Mouse (Mus musculus): ENCODE results near the gene Tbc1d14.
A peak's percentile ranks its signal among the peaks of the same experiment; 100 is the strongest.

Tbc1d14 gene

GRCm38 (mm10) chr5:36553886-36554285 lies 39.2 kb downstream of the Tbc1d14 start:
- DNase-seq (ENCODE audit: low spot score), result no peak

DNA sequence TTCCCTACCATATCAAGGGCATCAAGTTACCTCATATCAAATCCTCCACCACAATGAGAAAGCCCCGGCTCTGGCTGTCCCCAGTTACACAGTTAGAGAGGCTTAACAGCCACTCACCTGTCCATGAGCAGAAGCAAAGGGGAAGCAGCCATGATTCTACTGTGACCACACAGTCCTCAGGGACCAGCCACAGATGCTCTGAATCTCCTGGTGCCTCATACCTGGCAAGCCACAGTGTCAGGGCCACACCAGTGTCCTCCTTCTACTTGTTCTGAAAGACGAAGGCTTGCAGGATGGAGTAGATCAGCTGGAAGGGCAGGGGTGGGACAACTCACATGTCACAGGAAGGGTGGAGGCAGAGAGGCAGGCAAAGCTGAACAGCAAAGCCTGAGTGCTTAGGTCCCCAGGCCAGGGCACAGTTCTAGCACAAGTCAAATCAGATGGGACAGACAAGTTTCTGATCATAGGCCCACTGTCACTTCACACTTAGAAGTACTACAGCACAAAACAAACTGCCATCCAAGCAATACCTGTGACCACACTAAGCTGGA lies 39.9 kb downstream of the Tbc1d14 start:
- DNase-seq (ENCODE audit: low spot score), result no peak

DNA sequence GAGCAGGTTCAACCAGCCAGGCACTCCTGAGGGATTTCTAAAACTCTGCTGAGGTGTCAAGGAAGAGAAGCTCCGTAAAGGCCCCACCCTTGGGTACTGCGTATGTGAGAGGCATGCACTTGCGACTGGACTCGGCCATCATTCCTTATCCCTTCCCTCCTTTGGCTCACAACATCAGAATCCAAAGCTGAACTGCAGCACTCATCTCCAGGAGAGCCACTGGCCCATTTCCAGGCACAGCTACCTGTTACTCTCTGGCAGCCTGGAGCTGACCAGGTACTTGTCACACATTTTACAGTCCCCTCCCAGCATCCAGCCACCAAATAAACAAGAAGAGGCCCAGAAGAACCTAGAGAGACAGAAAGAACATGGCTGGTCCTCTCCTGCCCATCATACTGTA lies 40.7 kb downstream of the Tbc1d14 start:
- no peak for DNase-seq (ENCODE audit: low spot score)

GRCm38 (mm10) chr5:36549243-36549642 lies 43.8 kb downstream of the Tbc1d14 start:
- DNase-seq (ENCODE audit: low spot score), result no peak

GRCm38 (mm10) chr5:36544765-36545164 lies 48.3 kb downstream of the Tbc1d14 start:
- DNase-seq (ENCODE audit: low spot score), result no peak

DNA sequence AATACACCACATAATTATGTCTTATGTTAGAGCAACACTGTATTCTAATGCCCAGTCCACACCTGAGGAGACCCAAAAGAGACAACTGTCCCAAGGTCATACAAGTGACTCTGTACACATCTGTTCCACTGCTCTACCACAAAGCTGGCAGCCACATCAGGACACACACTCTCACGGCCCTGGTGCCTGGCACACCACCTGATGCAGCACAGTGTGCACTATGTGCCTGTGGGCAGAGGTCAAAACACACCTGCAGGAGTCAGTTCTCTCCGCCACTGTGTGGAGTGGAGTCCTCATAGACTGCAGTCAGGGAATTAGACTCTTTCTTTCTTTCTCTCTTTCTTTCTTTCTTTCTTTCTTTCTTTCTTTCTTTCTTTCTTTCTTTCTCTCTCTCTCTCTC lies 52.1 kb downstream of the Tbc1d14 start:
- DNase-seq (ENCODE audit: low spot score), result no peak

DNA sequence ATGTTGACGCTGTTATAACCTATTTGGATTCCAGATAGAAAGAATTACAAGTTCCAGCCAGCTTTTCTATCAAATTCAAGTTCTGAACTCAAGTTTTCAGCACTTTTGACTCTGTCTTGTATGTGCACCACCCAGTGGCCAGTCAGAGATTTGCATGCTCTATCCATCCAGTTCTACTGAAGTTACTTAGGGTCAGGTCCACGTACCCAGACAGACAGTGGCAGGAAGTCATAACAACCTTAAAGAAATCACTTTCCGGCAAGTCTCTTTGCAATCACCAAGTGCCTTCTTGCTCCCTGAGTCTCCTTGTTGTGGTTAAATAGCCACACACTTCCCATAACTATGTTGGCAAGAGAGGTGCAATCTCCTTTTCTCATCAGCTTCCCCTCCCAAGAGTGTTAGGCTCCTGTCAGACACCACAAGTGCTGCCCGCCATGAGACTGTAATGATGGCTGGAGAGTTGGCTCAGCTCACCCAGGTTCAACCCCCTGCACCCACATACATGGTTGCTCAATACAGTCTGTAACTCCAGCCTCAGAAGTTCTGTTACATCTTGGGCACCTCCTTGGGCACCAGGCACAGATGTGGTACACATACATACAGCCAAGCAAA lies 54.4 kb downstream of the Tbc1d14 start:
- DNase-seq (ENCODE audit: low spot score), result peak; percentile 59

GRCm38 (mm10) chr5:36536424-36536823 lies 56.7 kb downstream of the Tbc1d14 start:
- no peak for DNase-seq (ENCODE audit: low spot score)

DNA sequence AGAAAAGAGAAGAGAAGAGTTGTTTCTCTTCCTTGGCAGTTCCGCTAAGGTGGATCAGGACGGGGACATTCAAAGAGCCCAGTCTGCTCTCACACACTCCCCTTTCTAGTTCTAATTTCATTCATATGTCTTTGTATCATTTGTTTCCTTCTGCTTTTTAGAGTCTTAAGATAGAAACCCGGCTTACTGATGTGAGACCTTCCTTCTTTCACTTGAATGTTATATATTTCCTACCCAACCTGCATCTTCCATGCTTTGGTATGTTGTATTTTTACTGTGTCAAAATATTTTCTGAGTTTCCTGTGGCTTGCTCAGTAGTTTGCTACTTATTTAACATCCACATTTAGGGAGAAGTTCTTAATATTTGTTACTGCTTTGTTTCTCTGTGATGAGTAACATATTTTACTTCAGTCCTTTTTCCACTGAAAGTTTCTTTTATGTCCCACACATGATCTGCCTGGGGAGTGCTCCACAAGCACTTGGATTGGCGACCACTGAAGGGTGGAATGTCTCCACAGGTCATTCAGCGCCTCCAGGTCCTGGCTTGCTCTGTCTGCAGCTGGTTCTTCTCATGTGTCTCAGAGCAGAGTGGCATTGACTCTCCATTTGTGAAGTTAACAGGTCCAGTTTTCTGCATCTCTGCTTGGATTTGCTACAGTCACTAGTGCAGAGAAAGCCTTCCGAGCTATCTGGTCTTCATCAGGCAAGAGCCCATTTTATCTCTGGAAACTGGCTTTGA lies 57.5 kb downstream of the Tbc1d14 start:
- no peak for DNase-seq (ENCODE audit: low spot score)

DNA sequence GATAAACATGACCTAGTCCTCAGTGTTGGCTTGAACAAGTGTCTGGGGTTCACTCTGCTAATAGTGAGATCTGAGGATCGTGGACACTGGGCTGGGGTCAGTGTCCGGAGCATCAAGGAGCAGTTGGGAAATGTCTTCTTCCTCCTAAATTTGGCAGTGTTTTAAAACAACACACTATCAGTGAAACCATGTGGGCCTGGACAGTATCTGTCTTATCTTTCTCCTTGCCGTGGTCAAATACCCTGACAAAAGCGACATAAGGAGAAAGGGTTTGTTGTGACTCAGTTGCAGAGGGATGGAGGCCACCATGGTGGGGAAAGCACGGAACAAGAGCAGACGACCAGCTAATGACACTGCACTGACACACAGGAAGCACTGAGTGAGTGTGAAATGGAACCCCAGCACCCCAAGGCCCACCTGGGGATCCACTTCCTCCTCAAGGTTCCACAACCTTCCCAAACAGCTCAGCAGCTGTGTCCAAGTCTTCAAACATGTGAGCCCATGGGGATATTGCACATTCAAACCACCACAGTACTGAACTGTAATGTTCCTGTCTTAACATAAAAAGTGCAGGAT lies 58.5 kb downstream of the Tbc1d14 start:
- DNase-seq (ENCODE audit: low spot score), result no peak

DNA sequence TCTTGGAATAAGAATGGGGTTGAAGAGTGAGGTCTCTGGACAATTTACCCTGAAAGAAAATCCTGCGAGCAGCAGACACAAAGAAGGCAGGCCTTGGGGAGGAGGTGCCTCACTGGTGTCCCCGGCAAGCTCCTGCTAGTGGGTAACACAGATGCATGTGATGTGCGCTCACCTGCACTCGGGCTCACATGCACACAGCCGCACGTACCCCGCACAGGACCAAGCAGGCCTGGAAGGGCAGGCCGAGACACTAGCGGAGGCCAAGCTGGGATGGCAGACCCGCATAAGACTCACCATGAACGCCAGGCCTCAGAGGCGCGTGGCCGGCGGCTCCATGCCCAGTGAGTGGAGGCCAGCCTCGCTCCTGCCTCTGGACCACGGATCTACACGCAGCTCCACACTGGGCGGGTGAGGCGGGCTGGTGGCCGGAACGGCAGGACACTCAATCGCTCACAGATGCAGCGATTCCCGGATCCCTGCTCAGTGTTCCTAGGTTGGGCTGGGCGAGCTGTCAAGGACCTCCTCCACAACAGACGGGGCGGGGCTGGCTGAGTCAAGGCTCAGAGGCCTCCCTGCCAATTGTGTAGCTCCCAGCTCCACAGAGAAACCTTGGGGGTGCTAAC lies 62.8 kb downstream of the Tbc1d14 start:
- DNase-seq (ENCODE audit: low spot score), result peak; percentile 96

- no peak for DNase-seq (ENCODE audit: low spot score)
Measured at GRCm38 (mm10) chr5:36529698-36530097, 63.4 kb downstream of the Tbc1d14 start.

GRCm38 (mm10) chr5:36526921-36527320 lies 66.2 kb downstream of the Tbc1d14 start:
- no peak for DNase-seq (ENCODE audit: low spot score)

GRCm38 (mm10) chr5:36526274-36526673 lies 66.8 kb downstream of the Tbc1d14 start:
- no peak for DNase-seq (ENCODE audit: low spot score)

DNA sequence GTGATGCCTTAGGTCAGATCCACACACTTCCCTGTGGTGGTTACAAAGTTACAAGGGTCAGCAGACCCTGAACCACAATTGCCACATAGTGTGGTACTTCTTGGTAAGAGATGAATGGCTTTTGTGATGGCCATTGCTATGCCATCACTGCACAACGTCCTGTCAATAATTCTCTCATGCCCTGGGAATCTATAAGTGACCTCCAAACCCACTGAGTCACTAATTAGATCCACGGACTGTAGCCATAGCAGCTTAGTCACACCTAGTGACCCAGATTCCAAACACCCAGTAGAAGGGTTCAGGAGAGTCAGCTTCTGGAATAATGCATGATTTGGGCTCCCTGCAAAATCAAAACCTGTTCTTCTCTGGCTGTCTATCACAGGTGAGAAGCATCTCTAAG lies 67.9 kb downstream of the Tbc1d14 start:
- DNase-seq (ENCODE audit: low spot score), result no peak

DNA sequence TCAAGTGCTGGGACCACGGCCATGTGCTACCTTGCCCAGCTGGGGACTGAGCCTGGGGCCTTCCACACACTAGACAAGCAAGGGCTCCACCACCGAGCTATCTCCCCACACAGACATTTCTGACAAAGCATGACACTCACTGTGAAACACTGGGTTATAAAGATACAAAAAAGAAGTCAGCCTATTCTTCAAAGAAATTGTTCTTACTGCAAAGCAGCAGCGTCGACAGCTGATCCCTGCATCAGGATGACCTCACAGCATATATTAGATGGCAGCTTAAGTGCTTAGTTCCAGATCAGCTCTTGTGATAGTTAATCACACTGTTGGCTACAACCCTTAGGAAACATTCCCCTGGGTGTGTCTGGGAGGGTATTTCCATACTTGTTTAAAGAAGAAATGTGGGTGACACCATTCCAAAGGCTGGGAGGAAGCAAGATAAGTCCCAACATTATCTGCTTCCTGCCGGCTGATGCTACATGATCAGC lies 69.8 kb downstream of the Tbc1d14 start:
- no peak for DNase-seq (ENCODE audit: low spot score)

GRCm38 (mm10) chr5:36522782-36523181 lies 70.3 kb downstream of the Tbc1d14 start:
- DNase-seq (ENCODE audit: low spot score), result no peak

GRCm38 (mm10) chr5:36519751-36520150 lies 73.3 kb downstream of the Tbc1d14 start:
- DNase-seq (ENCODE audit: low spot score), result no peak

GRCm38 (mm10) chr5:36517596-36517995 lies 75.5 kb downstream of the Tbc1d14 start:
- DNase-seq (ENCODE audit: low spot score), result no peak

GRCm38 (mm10) chr5:36515558-36515957 lies 77.5 kb downstream of the Tbc1d14 start:
- no peak for DNase-seq (ENCODE audit: low spot score)

DNA sequence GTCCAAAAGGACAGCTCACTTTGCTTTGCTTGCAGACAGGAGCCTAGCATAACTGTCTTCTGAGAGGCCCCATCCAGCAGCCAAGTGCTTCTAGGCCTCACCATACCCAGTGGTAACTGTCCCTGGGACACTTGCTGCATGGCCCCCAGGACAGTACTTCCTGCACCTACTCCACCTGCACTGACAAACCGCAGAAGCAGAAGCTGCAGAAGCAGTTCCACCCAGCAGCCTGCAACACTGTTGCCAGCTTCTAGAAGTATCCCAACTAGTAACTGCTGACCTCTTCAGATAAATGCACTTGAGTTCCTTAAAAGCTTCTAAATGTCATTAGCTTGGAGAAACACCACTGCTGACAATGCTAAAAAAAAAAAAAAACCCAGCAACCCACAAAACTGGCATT lies 78.0 kb downstream of the Tbc1d14 start:
- DNase-seq (ENCODE audit: low spot score), result no peak

DNA sequence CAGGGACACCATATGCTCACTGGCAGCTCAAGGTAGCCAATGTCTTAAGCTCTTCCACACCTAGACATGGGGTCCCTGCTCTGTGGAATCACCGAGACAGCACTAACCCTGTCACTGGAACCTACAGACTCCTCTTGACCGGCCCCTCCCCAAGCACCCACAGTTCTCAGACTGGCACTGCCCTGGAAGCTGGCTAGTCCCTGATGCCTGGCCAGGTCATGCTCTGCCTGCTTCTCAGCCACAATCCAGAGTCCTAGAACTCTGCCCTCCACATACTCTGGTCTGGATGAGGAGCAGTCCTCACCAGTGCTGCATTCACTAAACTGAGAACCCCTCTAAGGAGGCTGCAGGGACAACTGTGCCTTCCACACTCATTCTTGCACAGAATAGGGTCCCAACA lies 82.1 kb downstream of the Tbc1d14 start:
- no peak for DNase-seq (ENCODE audit: low spot score)

DNA sequence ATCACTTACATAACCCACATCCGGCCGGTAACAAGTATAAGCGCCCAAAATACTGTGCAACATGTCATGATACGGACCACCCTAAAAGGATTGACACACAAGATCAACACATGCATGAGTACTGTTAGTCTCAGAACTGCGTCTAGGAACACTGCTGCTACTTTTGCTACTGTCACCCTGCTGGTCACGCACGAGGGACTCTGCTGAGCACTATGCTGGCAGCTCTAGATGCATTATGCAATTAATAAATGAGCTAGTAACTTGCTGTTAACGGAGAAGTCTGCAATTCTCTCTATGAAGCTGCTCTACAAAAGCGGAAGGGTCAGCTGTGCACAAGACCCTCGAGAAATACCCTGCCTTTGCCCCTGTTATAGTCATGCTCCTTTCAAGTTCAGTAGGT lies 84.7 kb downstream of the Tbc1d14 start:
- DNase-seq (ENCODE audit: low spot score), result no peak
